Mouse (Mus musculus) thymus, adult 2 months (tissue): ENCODE measurements around the gene Myh9.

Source experiments
- CTCF ChIP-seq: fragments of 200-500 bp; IDR thresholded peaks from 2 replicates; pipeline ENCODE4 v1.5.1; 2012; ENCODE audit warnings: mild to moderate bottlenecking, control low read depth, low read length, moderate library complexity, borderline replicate concordance; ENCODE audit not compliant: control insufficient read depth, poor library complexity, insufficient read depth; ENCODE audit errors: extremely low read depth
- POLR2A ChIP-seq: fragments of 200-500 bp; IDR thresholded peaks from 2 replicates; pipeline ENCODE4 v1.6.1; 2012; ENCODE audit warnings: mild to moderate bottlenecking, low read length, control low read depth, moderate library complexity; ENCODE audit not compliant: control insufficient read depth, poor library complexity, insufficient read depth; ENCODE audit errors: extremely low read depth

DNA sequence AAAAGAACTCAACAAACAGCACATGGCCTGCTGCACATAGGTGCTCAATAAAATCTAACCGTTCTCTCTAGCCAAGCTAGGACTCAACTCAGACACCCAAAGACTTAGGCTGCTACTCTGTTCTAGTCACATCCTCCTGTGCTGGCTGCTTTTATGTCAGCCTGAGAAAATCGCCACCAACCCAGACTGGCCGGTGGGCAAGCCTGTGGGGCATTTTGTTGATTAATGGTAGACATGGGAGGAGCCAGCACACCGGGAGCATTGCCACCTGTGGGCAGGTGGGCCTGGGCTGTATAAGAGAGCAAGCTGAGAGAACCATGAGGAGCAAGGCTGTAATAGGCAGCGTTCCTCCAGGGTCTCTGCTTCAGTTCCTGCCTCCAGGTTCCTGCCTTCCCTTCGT lies 8.2 kb downstream of the Myh9 start:
- TF ChIP-seq POLR2A (no peak), CTCF (no peak)
